18 mouse cellular contexts compared by ENCODE assay signal in genomic region chr14:30697407-30698052, GRCm38 (mm10). TPM values are rescaled to one million over a fixed set of nuclear protein-coding genes. Genes with fewer than 3 reads are reported as not detected.
A peak's percentile ranks its signal among the peaks of the same experiment; 100 is the strongest.
DNase-seq lines count a peak whose midpoint lies in the region; ATAC-seq lines count a peak whose summit lies in the region.
"Had no signal": no experiment of that assay in that cellular context is flagged by ENCODE, and none has a peak within 500 bp of the region (broad histone marks: within the 10 kb centered on the region; RNA-seq: fewer than 3 reads in every experiment).

No protein-coding gene starts in this region.

- no peak overlapping the region for H3K4me2 ChIP-seq in embryonic facial prominence, embryonic 11.5 days (ENCODE audit: low read depth, low read length)
- no peak overlapping the region for H3K4me2 ChIP-seq in midbrain, embryonic 15.5 days
- H3K4me2 ChIP-seq: liver, embryonic 13.5 days had no signal

- no peaks in the 10 kb centered on the region for H3K4me1 ChIP-seq in embryonic facial prominence, embryonic 11.5 days (ENCODE audit: control insufficient read depth, insufficient read depth, low read length)
- H3K4me1 ChIP-seq in midbrain, embryonic 15.5 days, result peaks cover 23% of the 10 kb centered on the region

- H3K4me3 ChIP-seq in embryonic facial prominence, embryonic 11.5 days (ENCODE audit: low read depth, low read length), result no peak overlapping the region
- no peak overlapping the region for H3K4me3 ChIP-seq in midbrain, embryonic 15.5 days
- H3K4me3 ChIP-seq: heart, embryonic 10.5 days; liver, embryonic 13.5 days; megakaryocyte, embryonic 14.5 days had no signal

- WGBS in embryonic facial prominence, embryonic 11.5 days, result 75% methylated on average over 15 of the region's 15 CpGs
- WGBS in midbrain, embryonic 15.5 days, result 55% methylated on average over 15 of the region's 15 CpGs

- ATAC-seq in embryonic facial prominence, embryonic 11.5 days (replicated peaks; ENCODE audit: insufficient number of reproducible peaks, low FRiP score, low TSS enrichment, low read depth), result no peak
- ATAC-seq in midbrain, embryonic 15.5 days (replicated peaks), result peak; percentile 84
- ATAC-seq: intestine, embryonic 16.5 days had no signal

- no peaks in the 10 kb centered on the region for H3K9me3 ChIP-seq in embryonic facial prominence, embryonic 11.5 days (replicated peaks; ENCODE audit: control insufficient read depth, low read length)
- H3K9me3 ChIP-seq in midbrain, embryonic 15.5 days, result no peaks in the 10 kb centered on the region
- H3K9me3 ChIP-seq: heart, embryonic 10.5 days; liver, embryonic 13.5 days; megakaryocyte, embryonic 14.5 days had no signal

- no peaks in the 10 kb centered on the region for H3K36me3 ChIP-seq in embryonic facial prominence, embryonic 11.5 days (replicated peaks; ENCODE audit: control insufficient read depth, insufficient read depth, low read depth, low read length)
- H3K36me3 ChIP-seq in midbrain, embryonic 15.5 days (replicated peaks), result no peaks in the 10 kb centered on the region
- H3K36me3 ChIP-seq: heart, embryonic 10.5 days; liver, embryonic 13.5 days had no signal

- no peaks in the 10 kb centered on the region for H3K27me3 ChIP-seq in embryonic facial prominence, embryonic 11.5 days (ENCODE audit: control insufficient read depth, insufficient read depth, low read length)
- no peaks in the 10 kb centered on the region for H3K27me3 ChIP-seq in midbrain, embryonic 15.5 days (replicated peaks)
- H3K27me3 ChIP-seq: liver, embryonic 13.5 days had no signal

- intact Hi-C loops in left cerebral cortex, postnatal 25 days (cut with DNase I), result no loop called here
- intact Hi-C loops in left cerebral cortex, postnatal 36 days (cut with DNase I), result loop anchor here (10.0 kb wide), 1 partner anchor 167 kb away; no protein-coding TSS in a partner anchor

- DNase-seq in embryo, embryonic 10.5 days (ENCODE audit: low spot score), result peak; percentile 20
- DNase-seq in embryo, embryonic 10 days (ENCODE audit: low spot score), result no peak
- DNase-seq in left cerebral cortex, postnatal 25 days (ENCODE audit: low spot score in 2 of 2), result peak; percentile 34 to 40
- no peak for DNase-seq in left cerebral cortex, postnatal 36 days (ENCODE audit: low spot score in 2 of 2)
- DNase-seq in embryonic facial prominence, embryonic 11.5 days (ENCODE audit: low spot score), result peak; percentile 28
- no peak for DNase-seq in heart, adult 8-10 months (ENCODE audit: low spot score)
- no peak for DNase-seq in testis, postnatal 14 days (ENCODE audit: low spot score)
- DNase-seq: adrenal gland, postnatal 25 days; gastrocnemius, postnatal 14 days; heart, postnatal 14 days; kidney, postnatal 25 days; liver, embryonic 13.5 days; lung, postnatal 10 days; thymus, postnatal 25 days had no signal

- H3K27ac ChIP-seq in embryonic facial prominence, embryonic 11.5 days (replicated peaks; ENCODE audit: low read depth, low read length), result no peak overlapping the region
- H3K27ac ChIP-seq in midbrain, embryonic 15.5 days, result peak overlapping the region; percentile 53
- H3K27ac ChIP-seq: heart, embryonic 10.5 days; liver, embryonic 13.5 days had no signal

- H3K9ac ChIP-seq in embryonic facial prominence, embryonic 11.5 days (replicated peaks; ENCODE audit: low read length), result no peak overlapping the region
- H3K9ac ChIP-seq in midbrain, embryonic 15.5 days, result no peak overlapping the region
- H3K9ac ChIP-seq: liver, embryonic 13.5 days had no signal

RNA-seq across cellular contexts. Expression of gene Sfmbt1, which starts 17.1 kb away (rescaled TPM):
- 10 to 100 TPM; 33.1 to 34.9 TPM for total RNA-seq in left cerebral cortex, postnatal 25 days (2021)
- total RNA-seq in left cerebral cortex, postnatal 36 days (2021), result 10 to 100 TPM; 33.3 to 35.2 TPM
- polyA plus RNA-seq in embryonic facial prominence, embryonic 11.5 days (2014; fragmentation: Nextera tagmentation; extraction: Ambion mirVana), result 18.5 and 20.5 TPM in 2 replicates
- polyA plus RNA-seq in midbrain, embryonic 15.5 days (2015; fragmentation: Nextera tagmentation; extraction: Ambion mirVana), result 19.4 and 21.9 TPM in 2 replicates
- 10 to 100 TPM; 13.1 to 14.1 (median 13.3) TPM for total RNA-seq in heart, adult 8-10 months (2022)

RNA-seq across cellular contexts. Expression of gene Rft1, which starts 43.4 kb away (rescaled TPM):
- total RNA-seq in left cerebral cortex, postnatal 25 days (2021), result 10 to 100 TPM; 11.4 to 12.4 TPM
- total RNA-seq in left cerebral cortex, postnatal 36 days (2021), result 10 to 100 TPM; 12.6 to 12.9 TPM
- polyA plus RNA-seq in embryonic facial prominence, embryonic 11.5 days (2014; fragmentation: Nextera tagmentation; extraction: Ambion mirVana), result 12.9 and 17.6 TPM in 2 replicates
- 7.6 and 9.6 TPM in 2 replicates for polyA plus RNA-seq in midbrain, embryonic 15.5 days (2015; fragmentation: Nextera tagmentation; extraction: Ambion mirVana)
- total RNA-seq in heart, adult 8-10 months (2022), result 1 to 10 TPM; 6.6 to 8.0 (median 7.4) TPM

Comparison
In these comparisons a context has a peak if more than half of its experiments do, and no peak if none do; other contexts are left out.
1. DNase-seq: peak in embryo, embryonic 10.5 days (single experiment), left cerebral cortex, postnatal 25 days (2 of 2) and embryonic facial prominence, embryonic 11.5 days (single experiment); none in embryo, embryonic 10 days (single experiment), left cerebral cortex, postnatal 36 days (0 of 2), heart, adult 8-10 months (single experiment) and testis, postnatal 14 days (single experiment).